Mouse (Mus musculus): ENCODE measurements around the gene Whrn.
A peak's percentile ranks its signal among the peaks of the same experiment; 100 is the strongest.

Gene Whrn

GRCm38 (mm10) chr4:63495915-63496278, at the start of gene Whrn:
TSS of gene Whrn (minus strand) at chr4:63495991.
- DNase-seq, result peak; percentile 25 to 64

- DNase-seq, result peak in 1 of 2 experiments; percentile 12
Observed at GRCm38 (mm10) chr4:63545231-63545958, 49.6 kb upstream of the Whrn start.

- DNase-seq, result peak; percentile 96
Observed at GRCm38 (mm10) chr4:63544494-63545230, 48.9 kb upstream of the Whrn start, which contains the start of gene Atp6v1g1. TSS of gene Atp6v1g1 (plus strand) at chr4:63544772.

- peak; percentile 42 to 62 for DNase-seq
Observed at GRCm38 (mm10) chr4:63543746-63544493, 48.1 kb upstream of the Whrn start.

GRCm38 (mm10) chr4:63542209-63542608, 46.4 kb upstream of the Whrn start:
- DNase-seq, result no peak

- no peak for DNase-seq
Observed at GRCm38 (mm10) chr4:63537602-63538001, 41.8 kb upstream of the Whrn start.

- peak in 1 of 2 experiments; percentile 6 for DNase-seq
Observed at GRCm38 (mm10) chr4:63530409-63530808, 34.6 kb upstream of the Whrn start.

GRCm38 (mm10) chr4:63528946-63529345, 33.2 kb upstream of the Whrn start:
- DNase-seq, result no peak

GRCm38 (mm10) chr4:63525514-63525913, 29.7 kb upstream of the Whrn start:
- no peak for DNase-seq

- no peak for DNase-seq
Observed at GRCm38 (mm10) chr4:63521813-63522419, 26.1 kb upstream of the Whrn start.

- DNase-seq, result no peak
Observed at GRCm38 (mm10) chr4:63515021-63515420, 19.2 kb upstream of the Whrn start.

GRCm38 (mm10) chr4:63514454-63514984, 18.7 kb upstream of the Whrn start:
- no peak for DNase-seq

- no peak for DNase-seq
Observed at GRCm38 (mm10) chr4:63512921-63513320, 17.1 kb upstream of the Whrn start.

GRCm38 (mm10) chr4:63508232-63508631, 12.4 kb upstream of the Whrn start:
- peak; percentile 72 to 84 for DNase-seq

- DNase-seq, result no peak
Observed at GRCm38 (mm10) chr4:63507478-63507877, 11.7 kb upstream of the Whrn start.

GRCm38 (mm10) chr4:63503949-63504348, 8.2 kb upstream of the Whrn start:
- DNase-seq, result no peak

- DNase-seq, result no peak
Observed at GRCm38 (mm10) chr4:63501050-63501449, 5.3 kb upstream of the Whrn start.

- no peak for DNase-seq
Observed at GRCm38 (mm10) chr4:63498346-63498745, 2.6 kb upstream of the Whrn start.

GRCm38 (mm10) chr4:63496312-63496711, 521 bp upstream of the Whrn start:
- DNase-seq, result no peak

GRCm38 (mm10) chr4:63494967-63495914, 550 bp downstream of the Whrn start:
- peak; percentile 25 to 37 for DNase-seq

- no peak for DNase-seq
Observed at GRCm38 (mm10) chr4:63494401-63494966, 1.3 kb downstream of the Whrn start.
